Comparison of ENCODE assay signal across 12 mouse cellular contexts in genomic region chr6:37662747-37663146, GRCm38 (mm10).
A peak's percentile ranks its signal among the peaks of the same experiment; 100 is the strongest.
DNase-seq lines count a peak whose midpoint lies in the region.
"Had no signal": no experiment of that assay in that cellular context is flagged by ENCODE, and none has a peak within 500 bp of the region (broad histone marks: within the 10 kb centered on the region; RNA-seq: fewer than 3 reads in every experiment).

No protein-coding gene starts in this region.

- intact Hi-C loops in left cerebral cortex, postnatal 14 days (cut with DNase I) = no loop called here

- peak; percentile 31 for DNase-seq in embryo, embryonic 10 days (ENCODE audit: low spot score)
- DNase-seq in embryo, embryonic 9.5 days (ENCODE audit: extremely low spot score) = no peak
- DNase-seq in layer of hippocampus, adult 11-12 months (ENCODE audit: low spot score) = peak; percentile 21
- no peak for DNase-seq in layer of hippocampus, postnatal 25 days (ENCODE audit: extremely low spot score in 1 of 2, low spot score in 1 of 2)
- DNase-seq in embryo, embryonic 10.5 days (ENCODE audit: low spot score) = peak; percentile 42
- peak; percentile 65 for DNase-seq in mesoderm, embryonic 11.5 days (ENCODE audit: low read depth, low spot score)
- DNase-seq in lung, postnatal 4 days = no peak
- DNase-seq in left cerebral cortex, postnatal 14 days (ENCODE audit: low spot score in 2 of 2) = no peak
- DNase-seq: heart, postnatal 14 days; kidney, adult 18-20 months; lung, postnatal 10 days; right cerebral cortex, adult 18-20 months had no signal

Comparison
In these comparisons a context has a peak if more than half of its experiments do, and no peak if none do; other contexts are left out.
1. DNase-seq: peak in embryo, embryonic 10 days (single experiment), layer of hippocampus, adult 11-12 months (single experiment), embryo, embryonic 10.5 days (single experiment) and mesoderm, embryonic 11.5 days (single experiment); none in embryo, embryonic 9.5 days (single experiment), layer of hippocampus, postnatal 25 days (0 of 2), lung, postnatal 4 days (0 of 2) and left cerebral cortex, postnatal 14 days (0 of 2).